Mouse (Mus musculus): Measurements from ENCODE around the gene Foxa2.

DNA sequence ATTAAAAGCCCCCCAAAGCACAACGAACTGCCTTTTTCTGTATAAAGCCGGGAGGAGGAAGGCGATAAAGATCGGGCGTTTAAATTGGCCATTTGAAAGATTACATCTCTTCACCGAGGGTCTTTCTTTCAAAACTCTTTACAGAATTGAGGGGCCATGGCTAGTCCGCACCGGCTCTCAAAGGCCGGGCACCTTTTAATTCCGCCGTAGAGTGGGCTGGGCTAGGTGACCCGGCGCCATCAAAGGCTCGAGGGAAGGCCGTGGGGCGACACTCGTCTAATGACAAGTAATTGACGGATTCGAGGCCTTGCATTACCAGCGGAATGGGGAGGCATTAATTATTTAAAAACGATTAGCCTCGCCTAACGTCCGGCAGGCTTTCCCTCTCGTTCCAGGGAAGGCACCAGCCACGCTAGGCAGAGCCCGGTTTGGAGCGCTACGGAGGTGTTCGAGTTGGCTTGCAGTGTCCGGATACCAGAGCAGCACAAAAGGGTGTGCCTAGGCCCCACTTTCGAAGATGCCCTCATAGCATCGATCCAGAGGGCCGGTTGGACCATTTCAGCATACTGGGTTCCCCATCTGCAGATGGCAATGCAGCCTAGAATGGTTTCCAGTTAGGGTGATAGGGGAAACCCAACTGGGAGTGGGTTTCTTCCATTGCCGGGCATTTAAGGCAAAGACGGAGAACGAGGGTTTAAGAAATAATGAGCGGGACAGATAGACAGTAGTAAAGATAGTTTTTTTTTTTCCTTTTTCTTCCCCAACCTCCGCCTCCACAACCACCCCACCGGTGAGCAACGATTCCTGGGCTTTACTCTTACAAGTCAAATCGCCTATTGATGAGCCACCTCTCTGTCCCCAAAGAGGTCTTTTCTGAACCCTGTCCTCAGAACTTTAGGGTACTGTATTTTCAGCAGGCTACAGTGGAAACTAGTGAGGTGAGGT lies 8.1 kb downstream of the Foxa2 start:
- no peak for TF ChIP-seq CEBPB (IDR thresholded peaks at IDR 0.05; ENCODE audit: insufficient read depth, poor library complexity, severe bottlenecking)
- TF ChIP-seq USF1 (IDR thresholded peaks at IDR 0.05; ENCODE audit: low read depth), result no peak
- TF ChIP-seq POLR2A (IDR thresholded peaks at IDR 0.05; ENCODE audit: insufficient read length, low read depth), result no peak
- no peak for TF ChIP-seq POLR2AphosphoS2 (IDR thresholded peaks at IDR 0.05; ENCODE audit: insufficient read length, low read depth)
- TF ChIP-seq MYOD1 (IDR thresholded peaks at IDR 0.05; ENCODE audit: control insufficient read depth in 1 of 3, insufficient read length in 2 of 3, low read depth in 2 of 3), result no peak
- no peak for TF ChIP-seq E2F4 (IDR thresholded peaks at IDR 0.05; ENCODE audit: insufficient read depth)
- TF ChIP-seq MAX (IDR thresholded peaks at IDR 0.05; ENCODE audit: low read depth), result no peak
- no peak for TF ChIP-seq SRF (IDR thresholded peaks at IDR 0.05; ENCODE audit: control insufficient read depth, insufficient read length, low read depth)
- TF ChIP-seq TCF12 (IDR thresholded peaks at IDR 0.05; ENCODE audit: insufficient read depth, poor library complexity, severe bottlenecking), result no peak
- TF ChIP-seq MYOG (IDR thresholded peaks at IDR 0.05; ENCODE audit: control insufficient read depth in 1 of 3, insufficient read depth in 1 of 3, insufficient read length in 2 of 3, low read depth in 2 of 3), result no peak
